Mouse (Mus musculus) lung, adult 2 months (tissue): Measurements from ENCODE around the gene Cit. TPM values are rescaled to one million over a fixed set of nuclear protein-coding genes. Genes with fewer than 3 reads are reported as not detected.

Experiments
- DNase-seq: peaks from one replicate; pipeline ENCODE4 v3.0.0; 2022
- H3K4me1 ChIP-seq: fragments of 200-500 bp; 2 replicates; pipeline ENCODE4 v1.6.1; 2011; ENCODE audit warnings: low read length; ENCODE audit not compliant: control insufficient read depth, insufficient read depth
- H3K4me3 ChIP-seq: fragments of 200-500 bp; replicated peaks from 2 replicates; pipeline ENCODE3; 2011; ENCODE audit warnings: low read depth, mild to moderate bottlenecking, control low read depth, low read length; ENCODE audit errors: extremely low read depth
- CTCF ChIP-seq: fragments of 200-500 bp; IDR thresholded peaks from 2 replicates; pipeline ENCODE4 v1.5.1; 2011; ENCODE audit warnings: mild to moderate bottlenecking, low read length, control low read depth; ENCODE audit not compliant: insufficient read depth
- POLR2A ChIP-seq: fragments of 200-500 bp; IDR thresholded peaks from 2 replicates; pipeline ENCODE4 v1.6.1; 2011; ENCODE audit warnings: low read depth, mild to moderate bottlenecking, control low read depth, low read length, borderline replicate concordance; ENCODE audit errors: extremely low read depth
- WGBS: fragments of 180-500 bp; shearing (Covaris S2); methylation state at CpG from one replicate; pipeline ENCODE4 v1.1.7; 2018; 5-methylcytosine and 5-hydroxymethylcytosine counted together
- polyA plus RNA-seq: library from polyadenylated mRNA; depleted of rRNA; stranded (reverse); fragments of >200 nt; gene quantifications from 2 replicates; pipeline ENCODE4 v1.2.3, GENCODE M21; 2012

The Cit gene
- polyA plus RNA-seq, 1 experiment: 4.0 TPM

DNA sequence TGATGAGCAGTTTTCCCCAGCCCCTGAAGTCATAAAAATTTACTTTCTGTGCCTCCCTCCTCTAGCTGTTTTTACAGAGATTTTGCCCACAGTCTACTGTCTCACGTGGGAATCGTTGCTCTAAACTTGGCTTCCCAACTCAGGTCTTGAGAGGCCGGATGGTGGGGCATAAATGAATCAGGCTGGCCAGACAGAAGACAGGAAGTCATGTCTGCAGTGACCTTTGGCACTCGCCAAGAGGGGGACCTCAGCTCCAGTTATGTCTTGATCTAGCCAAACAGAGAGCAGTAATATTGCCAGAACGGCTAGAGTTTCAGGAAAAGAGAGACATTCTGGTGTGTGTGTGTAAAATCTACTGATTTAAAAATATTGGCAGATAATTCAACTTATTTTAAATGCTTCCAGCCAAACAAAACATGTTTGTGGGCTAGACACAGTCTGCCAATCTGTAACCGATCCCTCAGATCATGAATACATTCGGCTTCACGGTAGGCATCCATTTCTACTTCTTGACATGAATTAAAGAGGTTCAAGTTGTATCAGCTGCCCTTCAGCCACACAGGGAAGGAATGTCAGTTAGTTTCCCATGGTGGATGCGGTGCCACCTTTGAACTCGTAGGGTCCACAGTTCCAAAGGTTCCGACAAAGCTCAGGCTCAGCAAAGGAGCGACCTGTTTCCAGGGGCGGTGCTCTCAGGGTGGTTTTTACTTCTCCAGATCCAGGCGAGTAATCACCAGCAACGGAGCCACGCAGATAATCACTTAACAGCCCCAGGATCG lies 5.4 kb downstream of the Cit start:
- Histone ChIP-seq H3K4me3 (no peak overlapping the region), H3K4me1 (peaks cover 5% of the 10 kb centered on the region; the same call in 1 of the 2 replicates)
- no peak for DNase-seq
- TF ChIP-seq CTCF (no peak), POLR2A (no peak)
- whole genome bisulfite sequencing: 83% methylated on average over 17 of the region's 17 CpGs

DNA sequence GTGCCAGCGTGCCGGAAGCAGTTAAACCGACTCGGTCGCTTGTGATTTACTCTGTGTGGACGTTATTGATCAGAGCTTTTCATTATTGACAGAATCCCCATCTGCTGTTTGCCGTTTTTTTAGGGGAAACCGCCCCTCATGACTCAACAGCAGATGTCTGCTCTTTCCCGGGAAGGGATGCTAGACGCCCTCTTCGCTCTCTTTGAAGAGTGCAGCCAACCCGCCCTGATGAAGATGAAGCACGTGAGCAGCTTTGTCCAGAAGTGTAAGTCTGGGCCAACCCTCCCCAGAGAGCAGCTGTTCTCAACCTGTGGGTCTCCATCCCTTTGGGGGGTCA lies 5.9 kb downstream of the Cit start:
- DNase-seq: no peak
- WGBS: 92% methylated on average over 13 of the region's 13 CpGs
- Histone ChIP-seq H3K4me1 (peaks cover 5% of the 10 kb centered on the region; the same call in 1 of the 2 replicates), H3K4me3 (no peak overlapping the region)
- TF ChIP-seq CTCF: no peak
- TF ChIP-seq POLR2A: no peak

DNA sequence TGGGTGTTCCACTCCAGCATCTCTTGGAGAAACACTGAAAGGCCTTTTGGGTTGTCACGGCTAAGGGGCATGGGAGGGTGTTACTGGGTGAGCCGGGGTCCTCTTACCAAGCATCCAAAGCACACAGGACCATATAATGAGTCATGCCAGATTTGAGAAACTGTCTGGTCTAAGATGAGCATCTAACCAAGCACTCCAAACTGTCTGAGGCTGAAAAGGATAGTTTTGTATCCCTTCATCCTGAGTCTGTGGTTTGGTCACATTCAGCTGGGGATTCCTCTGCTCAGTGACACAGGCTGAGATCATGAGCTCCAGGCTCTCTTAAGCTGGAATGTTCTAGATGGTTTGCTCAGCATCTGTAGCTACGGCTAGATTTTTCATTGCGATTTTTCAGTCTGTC lies 7.4 kb downstream of the Cit start:
- no peak for TF ChIP-seq POLR2A
- TF ChIP-seq CTCF: no peak
- H3K4me3 ChIP-seq: no peak overlapping the region
- DNase-seq: no peak
- WGBS: 80% methylated on average over 4 of the region's 4 CpGs
- H3K4me1 ChIP-seq: peaks cover 5% of the 10 kb centered on the region; the same call in 1 of the 2 replicates

DNA sequence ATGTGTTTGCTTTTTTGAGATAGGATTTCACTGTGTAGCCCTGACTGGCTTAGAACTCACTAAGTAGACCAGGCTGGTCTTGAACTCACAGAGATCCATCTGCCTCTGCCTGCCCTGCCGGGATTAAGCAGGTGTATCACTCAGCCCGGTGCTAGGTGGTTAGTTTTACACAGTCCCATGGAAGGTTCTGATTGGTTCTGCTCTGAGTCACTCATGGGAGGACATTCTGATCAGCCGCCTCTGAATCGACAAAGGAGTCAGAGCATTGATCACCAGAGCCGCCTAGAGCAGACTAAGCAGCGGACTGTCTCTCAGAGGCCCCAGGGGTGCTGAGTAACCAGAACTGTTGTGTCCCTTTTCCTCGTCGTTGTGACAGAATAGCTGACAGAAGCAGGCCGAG lies 8.6 kb downstream of the Cit start:
- WGBS: 89% methylated on average over 9 of the region's 9 CpGs
- H3K4me3 ChIP-seq: no peak overlapping the region
- DNase-seq: no peak
- peaks cover 5% of the 10 kb centered on the region; the same call in 1 of the 2 replicates for H3K4me1 ChIP-seq
- no peak for TF ChIP-seq CTCF
- TF ChIP-seq POLR2A: no peak

DNA sequence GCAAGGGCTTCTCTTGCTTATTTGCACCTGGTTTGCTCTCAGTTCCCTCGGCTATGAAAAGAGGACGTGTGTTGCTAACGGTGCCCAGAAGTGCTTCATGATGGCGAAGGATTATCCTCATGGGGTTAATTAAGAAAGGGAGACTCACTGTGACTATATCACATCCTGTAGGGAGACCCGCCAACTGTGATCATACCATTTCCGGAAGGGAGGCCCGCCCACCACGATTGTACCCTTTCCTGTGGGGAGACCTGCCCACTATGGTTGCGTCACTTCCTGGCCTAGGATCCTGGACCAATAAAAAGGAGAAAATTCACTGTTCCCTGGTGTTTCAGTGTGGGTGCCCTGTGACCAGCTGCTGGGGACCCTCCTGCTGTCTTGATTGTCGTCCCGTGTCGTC lies 9.3 kb downstream of the Cit start:
- Histone ChIP-seq H3K4me3 (peak overlapping the region; percentile 9), H3K4me1 (peaks cover 5% of the 10 kb centered on the region; the same call in 1 of the 2 replicates)
- DNase-seq: peak; percentile 27
- 55% methylated on average over 12 of the region's 12 CpGs for WGBS
- TF ChIP-seq CTCF (no peak), POLR2A (peak; percentile 11; the same call in 1 of the 2 replicates)

DNA sequence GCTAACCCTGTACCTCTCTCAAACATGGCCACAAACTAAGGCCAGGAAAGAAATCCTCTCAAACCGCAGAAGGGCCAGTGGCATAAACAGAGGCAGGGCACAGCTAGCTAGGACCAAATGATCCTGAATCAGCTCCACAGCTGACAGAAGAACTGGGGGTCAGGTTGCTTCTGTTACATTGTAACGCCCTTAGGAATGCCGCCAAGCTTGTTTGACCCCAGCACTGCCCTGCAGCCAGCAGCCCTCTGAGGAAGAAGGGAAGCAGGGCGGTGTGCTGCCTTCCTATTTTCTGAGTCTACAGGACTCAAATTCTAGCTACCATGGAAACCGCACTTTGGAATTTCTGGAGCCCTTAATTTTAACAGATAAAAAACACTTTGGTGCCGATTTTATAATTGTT lies 13.6 kb downstream of the Cit start:
- no peak overlapping the region for H3K4me3 ChIP-seq
- 55% methylated on average over 6 of the region's 6 CpGs for WGBS
- DNase-seq: no peak
- 0 out of 2 replicates have a peak, but pooled peaks cover 5% of the 10 kb centered on the region for H3K4me1 ChIP-seq
- TF ChIP-seq CTCF (no peak), POLR2A (no peak)

DNA sequence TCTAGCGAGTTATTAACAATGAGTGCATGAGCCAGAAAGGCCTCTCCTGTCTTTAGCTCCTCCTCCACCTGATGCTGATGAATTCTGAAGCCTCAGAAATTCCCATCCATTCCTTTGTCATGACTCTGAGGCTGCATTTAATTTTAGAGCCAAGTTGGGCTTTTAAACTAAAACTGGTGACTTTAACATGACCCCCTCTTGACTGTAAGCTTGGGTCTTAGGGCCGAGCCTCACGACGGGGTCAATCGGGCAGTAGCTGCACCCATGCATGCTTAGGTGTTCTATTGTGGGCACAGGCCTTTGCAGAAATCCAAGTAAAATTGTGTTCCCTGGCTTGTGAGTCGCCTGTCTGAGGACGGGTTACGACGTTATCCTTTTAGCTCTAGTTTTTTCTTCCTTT lies 14.4 kb downstream of the Cit start:
- WGBS: 87% methylated on average over 9 of the region's 9 CpGs
- TF ChIP-seq POLR2A (no peak), CTCF (no peak)
- Histone ChIP-seq H3K4me3 (no peak overlapping the region), H3K4me1 (no peaks in the 10 kb centered on the region)
- no peak for DNase-seq

DNA sequence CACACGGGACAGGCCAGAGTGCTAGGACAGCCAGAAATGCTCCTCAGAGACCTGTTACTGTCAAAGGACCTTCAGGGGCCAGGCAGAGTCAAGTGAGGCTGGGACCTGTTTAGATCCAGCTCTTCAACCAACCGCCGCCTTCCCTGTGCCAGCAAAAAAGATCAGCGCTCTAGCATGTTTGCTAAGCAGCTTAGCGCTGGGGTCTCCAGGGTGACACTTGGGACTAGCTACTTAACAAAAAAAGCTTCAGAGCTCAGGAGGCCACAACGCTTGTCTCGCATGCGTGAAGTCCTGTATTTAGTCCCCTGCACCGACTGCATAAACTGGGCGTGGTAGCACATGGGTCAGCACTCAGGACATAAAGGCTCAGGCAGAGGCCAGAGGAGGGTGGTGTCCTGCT lies 16.9 kb downstream of the Cit start:
- DNase-seq: no peak
- WGBS: 80% methylated on average over 10 of the region's 10 CpGs
- H3K4me3 ChIP-seq: no peak overlapping the region
- TF ChIP-seq CTCF (no peak), POLR2A (no peak)
- H3K4me1 ChIP-seq: peaks cover 4% of the 10 kb centered on the region

DNA sequence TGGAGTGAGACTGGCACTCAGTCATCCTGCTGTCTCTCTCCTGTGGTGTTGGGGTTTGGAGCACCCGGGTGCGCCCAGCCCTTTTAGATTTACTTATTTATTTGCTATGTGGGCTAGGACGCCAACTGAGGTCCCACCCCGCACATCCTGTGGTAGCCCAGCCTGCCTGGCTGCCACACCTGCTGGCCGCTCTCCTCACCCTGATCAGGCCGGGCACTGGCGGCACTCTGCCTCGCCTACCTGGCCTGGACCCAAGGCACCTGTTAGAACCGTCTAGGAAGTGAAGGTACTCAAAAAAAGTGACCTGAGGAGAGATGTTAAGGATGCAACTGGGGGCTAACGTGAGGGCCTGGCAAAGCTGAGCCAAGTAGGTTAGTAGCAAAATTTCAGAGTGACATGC lies 17.4 kb downstream of the Cit start:
- WGBS: 64% methylated on average over 10 of the region's 10 CpGs
- no peak for DNase-seq
- peaks cover 4% of the 10 kb centered on the region for H3K4me1 ChIP-seq
- TF ChIP-seq POLR2A (no peak), CTCF (no peak)
- H3K4me3 ChIP-seq: no peak overlapping the region

DNA sequence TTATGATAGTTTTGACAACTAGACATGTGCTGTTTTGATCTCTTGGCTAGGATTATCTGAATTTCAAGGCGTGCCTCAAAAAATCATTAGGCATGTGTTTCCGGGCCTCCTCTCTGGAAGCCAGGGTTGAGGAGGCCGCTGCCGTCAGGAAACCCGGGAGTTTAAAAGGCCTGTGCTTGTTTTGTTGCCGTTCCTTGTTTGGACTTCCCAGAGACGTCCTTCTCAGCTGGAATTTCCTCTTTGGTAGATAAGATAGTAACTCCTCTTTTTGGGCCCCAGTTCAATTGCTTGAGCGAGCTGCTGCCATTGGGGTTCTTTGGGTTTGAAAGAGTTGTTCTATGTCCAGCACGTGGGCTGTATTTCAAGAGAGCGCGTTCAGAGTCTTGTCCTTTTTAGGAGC lies 21.2 kb downstream of the Cit start:
- WGBS: 44% methylated on average over 11 of the region's 11 CpGs
- Histone ChIP-seq H3K4me3 (no peak overlapping the region), H3K4me1 (peaks cover 4% of the 10 kb centered on the region)
- no peak for DNase-seq
- no peak for TF ChIP-seq CTCF
- TF ChIP-seq POLR2A: no peak

DNA sequence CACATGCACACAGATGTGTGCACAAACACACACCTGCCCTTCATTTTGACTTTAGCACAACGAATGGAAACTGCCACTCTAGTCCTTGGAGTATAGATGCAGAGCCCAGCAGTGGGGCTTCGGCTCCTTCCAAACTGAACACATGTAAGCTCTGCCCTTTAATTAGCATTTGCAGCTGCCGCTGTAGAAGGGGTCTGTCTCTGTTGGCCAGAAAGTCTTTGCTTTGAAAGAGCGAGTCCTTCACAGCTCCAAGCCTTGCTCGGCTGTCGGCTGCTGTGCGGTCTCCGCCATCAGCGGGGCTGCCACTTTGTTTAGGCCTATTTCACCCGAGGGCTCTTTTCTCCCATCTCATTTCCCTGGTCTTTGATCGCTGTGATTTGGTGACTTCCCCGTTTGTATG lies 23.5 kb downstream of the Cit start:
- WGBS: 95% methylated on average over 12 of the region's 12 CpGs
- DNase-seq: no peak
- peaks cover 4% of the 10 kb centered on the region for H3K4me1 ChIP-seq
- H3K4me3 ChIP-seq: no peak overlapping the region
- TF ChIP-seq CTCF (no peak), POLR2A (no peak)
